Comparison of ENCODE assay signal across 22 mouse cellular contexts in genomic region chr5:4028486-4029173, GRCm38 (mm10).
A peak's percentile ranks its signal among the peaks of the same experiment; 100 is the strongest.
DNase-seq lines count a peak whose midpoint lies in the region; ATAC-seq and TF ChIP-seq lines count a peak whose summit lies in the region.
"Had no signal": no experiment of that assay in that cellular context is flagged by ENCODE, and none has a peak within 500 bp of the region (broad histone marks: within the 10 kb centered on the region; RNA-seq: fewer than 3 reads in every experiment).

No protein-coding gene starts in this region.

- 87% methylated on average over 6 of the region's 6 CpGs for WGBS in heart, embryonic 11.5 days (ENCODE audit: insufficient replicate concordance)
- WGBS in midbrain, embryonic 11.5 days: 93% methylated on average over 6 of the region's 6 CpGs
- 95% methylated on average over 6 of the region's 6 CpGs for WGBS in midbrain, embryonic 10.5 days

- H3K9me3 ChIP-seq in heart, embryonic 11.5 days (replicated peaks; ENCODE audit: control insufficient read depth, low read length): no peaks in the 10 kb centered on the region
- H3K9me3 ChIP-seq in midbrain, embryonic 11.5 days (ENCODE audit: control insufficient read depth, low read length): no peaks in the 10 kb centered on the region
- H3K9me3 ChIP-seq in midbrain, embryonic 10.5 days (replicated peaks): no peaks in the 10 kb centered on the region
- H3K9me3 ChIP-seq: embryonic facial prominence, embryonic 10.5 days; embryonic facial prominence, embryonic 12.5 days; forebrain, embryonic 13.5 days; forebrain, embryonic 15.5 days; G1E had no signal

- no peak for ATAC-seq in heart, embryonic 11.5 days (replicated peaks; ENCODE audit: insufficient number of reproducible peaks, low FRiP score, low TSS enrichment)
- ATAC-seq in midbrain, embryonic 11.5 days (ENCODE audit: low FRiP score): no peak
- peak; percentile 86 for ATAC-seq in Patski
- no peak for ATAC-seq in megakaryocyte-erythroid progenitor cell, adult 5-6 weeks (replicated peaks; ENCODE audit: low FRiP score, low TSS enrichment, poor library complexity, severe bottlenecking)
- ATAC-seq: forebrain, embryonic 13.5 days; forebrain, embryonic 15.5 days; forebrain, postnatal 0 days had no signal

- peaks cover 7% of the 10 kb centered on the region for H3K4me1 ChIP-seq in heart, embryonic 11.5 days (ENCODE audit: control insufficient read depth, insufficient read depth, low read length)
- no peaks in the 10 kb centered on the region for H3K4me1 ChIP-seq in midbrain, embryonic 11.5 days (ENCODE audit: control insufficient read depth, insufficient read depth, low read length)
- H3K4me1 ChIP-seq in midbrain, embryonic 10.5 days: no peaks in the 10 kb centered on the region
- H3K4me1 ChIP-seq: forebrain, embryonic 13.5 days; forebrain, embryonic 15.5 days had no signal

- POLR2A ChIA-PET in Patski (lab: Charles Lee): no interaction called here

- intact Hi-C loops in heart, postnatal 25 days (cut with DNase I): no loop called here

- CTCF ChIA-PET in Patski (lab: Charles Lee): interaction anchor here (1.0 to 3.7 kb wide), 3 partner anchors 8 to 31 kb away, joined by 3 to 11 read pairs (median 3); no protein-coding TSS in a partner anchor

- no peak overlapping the region for H3K9ac ChIP-seq in heart, embryonic 11.5 days (ENCODE audit: low read depth, low read length)
- no peak overlapping the region for H3K9ac ChIP-seq in midbrain, embryonic 11.5 days (ENCODE audit: low read length)
- H3K9ac ChIP-seq: embryonic facial prominence, embryonic 12.5 days; forebrain, embryonic 13.5 days; forebrain, embryonic 15.5 days; forebrain, postnatal 0 days had no signal

- H3K4me2 ChIP-seq in heart, embryonic 11.5 days: no peak overlapping the region
- no peak overlapping the region for H3K4me2 ChIP-seq in midbrain, embryonic 11.5 days
- H3K4me2 ChIP-seq: embryonic facial prominence, embryonic 12.5 days; forebrain, embryonic 13.5 days; forebrain, embryonic 15.5 days had no signal

- TF ChIP-seq CTCF in Patski (IDR thresholded peaks at IDR 0.05): no peak

- DNase-seq in heart, postnatal 25 days (ENCODE audit: low spot score): no peak
- DNase-seq in midbrain, embryonic 11.5 days (ENCODE audit: low spot score, missing footprints): peak; percentile 56
- DNase-seq in midbrain, embryonic 10.5 days (ENCODE audit: low spot score): no peak
- peak; percentile 33 for DNase-seq in Muller cell, postnatal 12 days (ENCODE audit: inconsistent ontology term)
- DNase-seq in Patski (ENCODE audit: low read depth, low spot score): no peak
- no peak for DNase-seq in adrenal gland, postnatal 10 days
- DNase-seq: adrenal gland, adult 2 months; adrenal gland, postnatal 14 days; adrenal gland, postnatal 36 days; cerebellum, adult 11-12 months; cerebellum, adult 2 months; cerebellum, adult 9-10 months; cerebellum, postnatal 10 days; cerebellum, postnatal 25 days; forebrain, postnatal 0 days had no signal

- no peaks in the 10 kb centered on the region for H3K27me3 ChIP-seq in heart, embryonic 11.5 days (ENCODE audit: control insufficient read depth, insufficient read depth, low read length)
- no peaks in the 10 kb centered on the region for H3K27me3 ChIP-seq in midbrain, embryonic 11.5 days (ENCODE audit: control insufficient read depth, insufficient read depth, low read length)
- H3K27me3 ChIP-seq in midbrain, embryonic 10.5 days (ENCODE audit: low read depth, poor library complexity, severe bottlenecking): no peaks in the 10 kb centered on the region
- no peaks in the 10 kb centered on the region for H3K27me3 ChIP-seq in Patski
- H3K27me3 ChIP-seq: embryonic facial prominence, embryonic 12.5 days; forebrain, embryonic 13.5 days; forebrain, embryonic 15.5 days had no signal

- no peak overlapping the region for H3K4me3 ChIP-seq in heart, embryonic 11.5 days (ENCODE audit: low read depth, low read length)
- no peak overlapping the region for H3K4me3 ChIP-seq in midbrain, embryonic 11.5 days (ENCODE audit: low read depth, low read length)
- no peak overlapping the region for H3K4me3 ChIP-seq in midbrain, embryonic 10.5 days
- H3K4me3 ChIP-seq: embryonic facial prominence, embryonic 10.5 days; embryonic facial prominence, embryonic 12.5 days; forebrain, embryonic 13.5 days; forebrain, embryonic 15.5 days had no signal

- 0 out of 2 replicates have a peak overlapping the region, but pooled peaks have one; percentile 24 for H3K27ac ChIP-seq in heart, embryonic 11.5 days (ENCODE audit: low read depth, low read length)
- no peak overlapping the region for H3K27ac ChIP-seq in midbrain, embryonic 11.5 days (ENCODE audit: low read depth, low read length)
- H3K27ac ChIP-seq in midbrain, embryonic 10.5 days (replicated peaks): no peak overlapping the region
- H3K27ac ChIP-seq: embryonic facial prominence, embryonic 10.5 days; embryonic facial prominence, embryonic 12.5 days; forebrain, embryonic 13.5 days; forebrain, embryonic 15.5 days had no signal

- peaks cover 5% of the 10 kb centered on the region; the same call in 1 of the 2 replicates for H3K36me3 ChIP-seq in heart, embryonic 11.5 days (ENCODE audit: control insufficient read depth, insufficient read depth, low read length)
- peaks cover 2% of the 10 kb centered on the region; the same call in 1 of the 2 replicates for H3K36me3 ChIP-seq in midbrain, embryonic 11.5 days (ENCODE audit: control insufficient read depth, insufficient read depth, low read length)
- peaks cover 45% of the 10 kb centered on the region for H3K36me3 ChIP-seq in midbrain, embryonic 10.5 days

- in situ Hi-C loops in Patski (cut with MboI; ENCODE audit: low pct_unique_long_range_greater_than_20kb): no loop called here

Comparison
In these comparisons a context has a peak if more than half of its experiments do, and no peak if none do; other contexts are left out.
1. DNase-seq: peak in midbrain, embryonic 11.5 days (single experiment) and Muller cell, postnatal 12 days (single experiment); none in heart, postnatal 25 days (single experiment), midbrain, embryonic 10.5 days (single experiment), Patski (single experiment) and adrenal gland, postnatal 10 days (single experiment).